Mouse (Mus musculus) heart, embryonic 11.5 days (tissue): ENCODE results near the gene Exosc1. TPM values are rescaled to one million over a fixed set of nuclear protein-coding genes. Genes with fewer than 3 reads are reported as not detected.
A peak's percentile ranks its signal among the peaks of the same experiment; 100 is the strongest.

Source experiments
- ATAC-seq: fragments of 200-750 bp; cut with Nextera tagmentation; replicated peaks from 2 replicates; pipeline ENCODE4 v1.8.0; 2017; ENCODE audit warnings: moderate library complexity; ENCODE audit not compliant: insufficient number of reproducible peaks, low FRiP score, low TSS enrichment
- H3K27ac ChIP-seq: fragments of 300-500 bp; sonication (generic); 2 replicates; pipeline ENCODE4 v1.5.1; 2014; ENCODE audit warnings: mild to moderate bottlenecking, low read depth, low read length
- H3K27me3 ChIP-seq: fragments of 300-500 bp; sonication (generic); 2 replicates; pipeline ENCODE4 v1.6.1; 2014; ENCODE audit warnings: mild to moderate bottlenecking, low read length, mixed read lengths; ENCODE audit not compliant: control insufficient read depth, insufficient read depth
- H3K36me3 ChIP-seq: fragments of 300-500 bp; sonication (generic); 2 replicates; pipeline ENCODE4 v1.6.1; 2014; ENCODE audit warnings: mild to moderate bottlenecking, low read length, moderate library complexity, mixed read lengths; ENCODE audit not compliant: control insufficient read depth, insufficient read depth
- H3K4me1 ChIP-seq: fragments of 300-500 bp; sonication (generic); 2 replicates; pipeline ENCODE4 v1.6.1; 2014; ENCODE audit warnings: low read length; ENCODE audit not compliant: control insufficient read depth, insufficient read depth
- H3K4me2 ChIP-seq: fragments of 300-500 bp; sonication (generic); 2 replicates; pipeline ENCODE4 v1.6.1; 2014; ENCODE audit warnings: mild to moderate bottlenecking, moderate library complexity
- H3K4me3 ChIP-seq: fragments of 300-500 bp; sonication (generic); 2 replicates; pipeline ENCODE4 v1.5.1; 2014; ENCODE audit warnings: low read depth, low read length
- H3K9ac ChIP-seq: fragments of 300-500 bp; sonication (generic); 2 replicates; pipeline ENCODE4 v1.6.1; 2014; ENCODE audit warnings: mild to moderate bottlenecking, low read depth, low read length, moderate library complexity
- H3K9me3 ChIP-seq: fragments of 300-500 bp; sonication (generic); replicated peaks from 2 replicates; pipeline ENCODE4 v1.6.1; 2016; ENCODE audit warnings: low read length; ENCODE audit not compliant: control insufficient read depth
- WGBS: fragments of 180-500 bp; shearing (Covaris S2); extraction: QIAGEN DNeasy Blood & Tissue Kit; methylation state at CpG from one replicate; pipeline ENCODE4 v1.1.7; 2014; ENCODE audit not compliant: insufficient replicate concordance; 5-methylcytosine and 5-hydroxymethylcytosine counted together
- polyA plus RNA-seq: library from polyadenylated mRNA; unstranded; fragments of >200 nt; fragmentation: Nextera tagmentation; extraction: Ambion mirVana; gene quantifications from 2 replicates; pipeline ENCODE4 v1.2.1, GENCODE M21; 2014

The Exosc1 gene
- polyA plus RNA-seq, 1 experiment from 2014 or later: 54.8 TPM

- peaks cover 7% of the 10 kb centered on the region for H3K4me1 ChIP-seq
- H3K27ac ChIP-seq: no peak overlapping the region
- peak overlapping the region; percentile 82 for H3K4me3 ChIP-seq
- H3K9ac ChIP-seq: peak overlapping the region; percentile 66
- WGBS: 20% methylated on average over 18 of the region's 18 CpGs
- H3K36me3 ChIP-seq: no peaks in the 10 kb centered on the region
- H3K27me3 ChIP-seq: no peaks in the 10 kb centered on the region
- H3K9me3 ChIP-seq: no peaks in the 10 kb centered on the region
- no peak for ATAC-seq
- H3K4me2 ChIP-seq: peak overlapping the region; percentile 72
These were observed 36.9 kb downstream of the Exosc1 start for GRCm38 (mm10) chr19:41896319-41896711.

GRCm38 (mm10) chr19:41895460-41896318, 37.5 kb downstream of the Exosc1 start, which contains the start of gene Rrp12:
Rrp12 (minus strand) TSS chr19:41896173.
- 1% methylated on average over 46 of the region's 46 CpGs for WGBS
- H3K27ac ChIP-seq: no peak within 1 kb of the TSS
- H3K36me3 ChIP-seq: no peaks in the 10 kb centered on the region

GRCm38 (mm10) chr19:41894959-41895358, 38.3 kb downstream of the Exosc1 start:
- Histone ChIP-seq H3K27me3 (no peaks in the 10 kb centered on the region), H3K4me3 (peak overlapping the region; percentile 82), H3K4me2 (peak overlapping the region; percentile 72), H3K9me3 (no peaks in the 10 kb centered on the region), H3K36me3 (peaks cover 5% of the 10 kb centered on the region; the same call in 1 of the 2 replicates), H3K9ac (peak overlapping the region; percentile 56), H3K4me1 (peaks cover 7% of the 10 kb centered on the region), H3K27ac (no peak overlapping the region)
- no peak for ATAC-seq
- WGBS: 36% methylated on average over 7 of the region's 7 CpGs

More at GRCm38 (mm10) chr19:41895460-41896318, 37.5 kb downstream of the Exosc1 start, which contains the start of gene Rrp12:
- H3K4me2 ChIP-seq: peak within 1 kb of the TSS; percentile 72
- peak within 1 kb of the TSS; percentile 82 for H3K4me3 ChIP-seq
- no peaks in the 10 kb centered on the region for H3K9me3 ChIP-seq
- peak within 1 kb of the TSS; percentile 66 for H3K9ac ChIP-seq
- H3K4me1 ChIP-seq: peaks cover 7% of the 10 kb centered on the region
- peak; percentile 81 for ATAC-seq
- no peaks in the 10 kb centered on the region for H3K27me3 ChIP-seq

GRCm38 (mm10) chr19:41888191-41888590, 45.0 kb downstream of the Exosc1 start:
- peaks cover 12% of the 10 kb centered on the region for H3K36me3 ChIP-seq
- H3K27me3 ChIP-seq: no peaks in the 10 kb centered on the region
- no peak overlapping the region for H3K9ac ChIP-seq
- H3K4me3 ChIP-seq: no peak overlapping the region
- no peaks in the 10 kb centered on the region for H3K4me1 ChIP-seq
- ATAC-seq: no peak
- no peak overlapping the region for H3K4me2 ChIP-seq
- no peak overlapping the region for H3K27ac ChIP-seq
- no peaks in the 10 kb centered on the region for H3K9me3 ChIP-seq

GRCm38 (mm10) chr19:41883882-41884281, 49.3 kb downstream of the Exosc1 start:
- Histone ChIP-seq H3K36me3 (peaks cover 11% of the 10 kb centered on the region; the same call in 1 of the 2 replicates), H3K4me2 (no peak overlapping the region)

GRCm38 (mm10) chr19:41881842-41882241, 51.4 kb downstream of the Exosc1 start:
- H3K9me3 ChIP-seq: no peaks in the 10 kb centered on the region
- H3K4me1 ChIP-seq: no peaks in the 10 kb centered on the region
- WGBS: 90% methylated on average over 4 of the region's 4 CpGs
- ATAC-seq: no peak
- peaks cover 16% of the 10 kb centered on the region for H3K36me3 ChIP-seq
- no peak overlapping the region for H3K27ac ChIP-seq
- H3K4me3 ChIP-seq: no peak overlapping the region
- H3K4me2 ChIP-seq: no peak overlapping the region
- no peaks in the 10 kb centered on the region for H3K27me3 ChIP-seq
- no peak overlapping the region for H3K9ac ChIP-seq

More at GRCm38 (mm10) chr19:41883882-41884281, 49.3 kb downstream of the Exosc1 start:
- no peak overlapping the region for H3K4me3 ChIP-seq
- no peaks in the 10 kb centered on the region for H3K4me1 ChIP-seq
- ATAC-seq: no peak
- no peaks in the 10 kb centered on the region for H3K9me3 ChIP-seq
- H3K27ac ChIP-seq: no peak overlapping the region
- WGBS: 82% methylated on average over 9 of the region's 9 CpGs
- H3K27me3 ChIP-seq: no peaks in the 10 kb centered on the region
- H3K9ac ChIP-seq: no peak overlapping the region

GRCm38 (mm10) chr19:41874356-41874755, 58.9 kb downstream of the Exosc1 start:
- Histone ChIP-seq H3K27ac (no peak overlapping the region), H3K36me3 (peaks cover 14% of the 10 kb centered on the region), H3K27me3 (no peaks in the 10 kb centered on the region), H3K9me3 (no peaks in the 10 kb centered on the region), H3K4me2 (no peak overlapping the region), H3K4me1 (0 out of 2 replicates have a peak, but pooled peaks cover 3% of the 10 kb centered on the region), H3K4me3 (no peak overlapping the region), H3K9ac (no peak overlapping the region)
- 86% methylated on average over 14 of the region's 14 CpGs for WGBS
- no peak for ATAC-seq
